Mouse (Mus musculus) frontal cortex, postnatal 14 days (tissue): ENCODE measurements around the gene Fam53b.

Source experiments
- DNase-seq, 2 experiments: peaks; one replicate each; pipeline ENCODE4 v3.0.0; 2022; ENCODE audit warnings: low spot score in 2 of 2

The Fam53b gene

DNA sequence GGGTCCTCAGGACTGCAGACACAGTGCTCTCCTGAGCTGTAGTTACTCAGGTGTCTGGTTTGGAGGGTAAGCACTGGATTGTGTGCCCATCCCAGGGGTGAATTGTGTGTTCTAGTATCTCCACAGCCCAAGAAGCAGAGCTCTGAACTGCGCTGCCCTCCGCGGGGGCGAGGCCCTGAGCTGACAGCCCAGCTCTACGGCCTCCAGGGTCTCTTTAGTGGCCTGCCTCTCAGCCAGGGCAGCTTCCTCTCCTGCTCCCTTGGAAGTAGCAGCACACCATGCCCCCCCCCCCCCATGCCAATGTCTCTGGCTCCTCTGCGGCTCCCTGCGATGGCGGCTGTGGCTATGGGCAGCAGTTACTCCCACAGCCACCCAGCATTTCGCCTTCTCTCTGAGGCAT is 102.1 kb downstream of the Fam53b start:
- no peak for DNase-seq

DNA sequence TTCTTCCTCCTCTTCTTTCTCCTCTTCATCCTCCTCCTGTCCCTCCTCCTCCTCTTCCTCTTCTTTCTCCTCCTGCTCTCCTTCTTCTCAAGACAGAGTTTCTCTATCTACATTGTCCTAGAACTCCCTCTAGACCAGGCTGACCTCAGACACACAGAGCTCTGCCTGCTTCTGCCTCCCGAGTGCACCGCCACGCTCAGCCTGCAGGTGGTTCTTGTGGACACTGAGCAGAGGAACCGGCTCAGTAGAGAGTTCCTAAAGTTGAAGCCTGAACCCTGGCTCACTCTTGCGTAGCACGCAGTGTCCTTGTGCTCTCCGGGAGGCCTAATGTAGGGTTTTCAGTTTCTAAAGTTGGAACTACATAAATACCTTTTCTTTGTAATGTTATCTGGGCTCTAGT is 108.6 kb downstream of the Fam53b start:
- no peak for DNase-seq

DNA sequence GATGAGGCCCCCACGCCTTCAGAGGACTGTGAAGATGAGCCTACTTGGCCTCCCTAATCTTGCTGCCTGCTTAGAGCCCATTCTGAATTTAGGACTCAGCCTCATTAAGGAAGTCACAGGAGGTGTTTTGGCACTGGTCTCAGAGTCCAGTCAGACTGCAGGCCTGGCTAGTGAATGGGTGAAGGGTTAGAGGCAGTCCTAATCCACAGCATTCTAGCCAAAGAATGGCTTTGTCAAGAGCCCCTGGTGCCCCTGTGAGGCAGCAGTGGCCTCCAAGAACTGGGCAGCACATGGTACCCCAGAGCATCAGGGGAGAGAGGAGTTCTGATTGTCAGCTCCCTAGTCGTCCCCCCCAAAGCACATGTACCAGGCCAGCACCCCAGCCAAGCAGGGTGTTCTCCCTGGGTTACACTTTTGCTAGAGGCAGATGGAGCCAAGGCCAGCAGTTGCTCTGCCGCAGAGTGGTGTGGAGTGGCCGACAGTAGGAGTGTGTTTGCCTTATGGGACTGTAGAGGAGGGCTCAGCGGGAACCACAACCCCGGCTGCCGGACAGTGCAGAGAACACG is 109.3 kb downstream of the Fam53b start:
- no peak for DNase-seq

DNA sequence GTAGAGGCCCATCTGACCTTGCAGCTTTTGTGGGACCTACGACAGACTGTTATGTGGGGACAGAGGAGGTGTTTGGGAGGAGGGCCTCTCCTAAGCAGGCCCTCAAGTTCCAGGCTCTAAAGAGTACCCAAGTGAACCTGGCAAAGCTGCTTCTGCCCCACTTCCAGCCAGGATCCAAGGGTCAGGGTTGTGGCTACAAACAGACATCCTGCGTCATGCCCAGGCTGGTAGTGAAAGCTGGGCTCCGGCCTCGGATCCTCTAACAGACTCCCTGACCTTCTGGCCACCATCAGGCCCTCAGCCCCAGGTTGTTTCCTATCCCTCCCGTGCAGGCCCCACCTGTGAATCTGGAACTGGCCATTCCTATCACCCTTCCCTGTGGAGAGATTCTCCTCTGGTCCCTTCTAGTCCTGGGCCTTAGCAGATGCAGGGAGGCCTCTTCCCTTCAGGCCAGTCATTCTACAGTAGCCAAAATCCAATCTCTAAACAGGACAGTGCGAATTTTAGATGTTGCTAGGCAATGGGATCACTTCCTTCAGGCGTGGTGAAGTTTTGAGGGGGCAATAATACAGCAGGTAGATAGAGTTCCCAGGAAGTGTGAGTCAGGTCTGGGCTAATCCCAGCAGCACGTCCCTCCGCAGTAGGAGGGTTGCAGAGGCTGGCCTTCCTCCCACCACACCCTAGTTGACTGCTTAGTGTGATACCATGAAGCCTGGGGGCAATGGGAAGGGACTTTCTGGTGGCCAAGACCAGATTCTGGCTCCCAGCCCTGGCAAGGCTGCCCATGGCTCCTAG is 110.0 kb downstream of the Fam53b start:
- no peak for DNase-seq

DNA sequence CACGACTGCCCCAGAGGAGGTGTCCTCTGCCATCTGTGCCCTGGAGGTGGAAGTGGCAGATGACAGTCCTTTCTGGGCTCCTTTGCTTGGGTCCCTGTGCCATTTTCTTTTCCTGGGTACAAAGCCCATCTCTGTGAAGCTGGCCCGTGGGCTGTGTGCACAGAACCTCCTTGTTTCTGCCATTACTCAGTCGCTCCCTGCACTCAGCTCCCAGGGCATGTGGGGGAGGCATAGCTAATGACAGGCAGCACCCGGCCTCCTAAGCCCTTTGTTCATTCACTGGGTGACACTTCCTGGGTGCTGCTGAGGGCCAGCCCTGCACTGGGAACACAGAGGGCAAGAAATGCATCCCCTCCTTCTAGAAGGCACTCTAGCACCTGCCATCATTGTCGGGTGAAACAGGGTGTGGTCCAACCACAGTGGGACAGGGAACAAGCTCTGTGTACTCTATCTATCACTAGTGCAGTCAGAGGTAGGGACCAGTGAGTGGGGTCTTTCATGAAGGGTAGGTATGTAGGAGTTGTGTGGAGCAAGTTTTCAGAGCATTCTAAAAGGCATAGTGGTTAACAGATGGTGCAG is 111.1 kb downstream of the Fam53b start:
- DNase-seq = no peak

DNA sequence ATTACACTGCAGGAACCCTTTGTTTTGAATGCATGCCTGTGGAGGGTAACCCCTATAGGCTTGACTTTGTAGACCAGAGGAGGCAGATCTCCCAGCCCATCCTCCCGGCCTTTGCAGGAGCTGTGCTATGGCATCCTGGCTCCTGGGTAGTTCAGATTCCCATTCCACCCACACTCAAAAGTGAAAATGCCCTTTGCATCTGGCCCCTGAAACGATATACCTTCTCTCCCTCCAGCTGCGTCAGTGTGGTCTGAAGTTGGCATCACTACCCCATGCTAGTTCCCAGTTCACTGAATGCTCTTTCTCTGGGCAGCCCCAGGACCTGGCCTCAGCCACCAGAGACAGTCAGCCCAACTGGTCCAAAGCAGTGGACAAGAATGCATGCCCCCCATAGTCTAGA is 111.7 kb downstream of the Fam53b start:
- DNase-seq = no peak

DNA sequence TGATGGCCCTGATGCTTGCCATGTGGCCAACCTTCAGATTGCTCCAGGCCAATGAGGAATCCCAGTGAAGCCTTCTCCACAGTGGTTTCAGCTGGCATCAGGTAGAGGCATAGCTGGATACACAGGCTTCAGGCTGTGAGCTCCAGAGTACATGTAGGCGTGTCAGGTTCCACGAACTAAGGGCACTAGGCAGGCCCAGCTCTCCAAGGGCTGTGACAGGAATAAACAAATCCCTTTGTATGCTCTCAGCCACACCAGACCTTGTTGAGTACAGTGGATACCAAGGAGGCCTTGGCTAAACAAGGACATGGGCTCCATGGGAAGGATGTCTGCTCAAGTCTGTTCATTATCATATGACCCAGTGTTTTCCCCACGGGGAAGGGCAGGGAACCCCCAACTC is 112.3 kb downstream of the Fam53b start:
- no peak for DNase-seq

- no peak for DNase-seq
Measured at GRCm38 (mm10) chr7:132700107-132700506, 113.6 kb downstream of the Fam53b start.

GRCm38 (mm10) chr7:132699639-132700038 is 114.0 kb downstream of the Fam53b start:
- no peak for DNase-seq

DNA sequence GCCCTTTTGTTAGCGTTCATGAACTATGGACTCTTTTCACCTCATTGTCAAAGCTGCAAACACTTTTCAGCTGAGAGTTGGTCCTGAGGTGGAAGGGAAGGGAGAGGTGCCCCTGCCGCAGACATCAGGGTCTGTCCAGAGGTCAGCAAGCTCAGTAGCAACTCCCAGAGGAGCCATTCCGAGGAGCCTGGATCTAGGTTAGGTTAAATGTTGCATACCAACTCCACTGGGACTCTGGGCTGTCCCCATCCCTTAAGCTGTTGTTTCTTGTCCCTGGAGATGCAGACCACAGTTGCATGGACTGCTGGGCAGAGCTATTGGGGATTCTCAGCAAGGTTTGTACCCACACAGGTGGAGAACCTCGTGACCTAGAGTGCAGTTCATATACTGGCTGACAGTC is 114.5 kb downstream of the Fam53b start:
- no peak for DNase-seq

DNA sequence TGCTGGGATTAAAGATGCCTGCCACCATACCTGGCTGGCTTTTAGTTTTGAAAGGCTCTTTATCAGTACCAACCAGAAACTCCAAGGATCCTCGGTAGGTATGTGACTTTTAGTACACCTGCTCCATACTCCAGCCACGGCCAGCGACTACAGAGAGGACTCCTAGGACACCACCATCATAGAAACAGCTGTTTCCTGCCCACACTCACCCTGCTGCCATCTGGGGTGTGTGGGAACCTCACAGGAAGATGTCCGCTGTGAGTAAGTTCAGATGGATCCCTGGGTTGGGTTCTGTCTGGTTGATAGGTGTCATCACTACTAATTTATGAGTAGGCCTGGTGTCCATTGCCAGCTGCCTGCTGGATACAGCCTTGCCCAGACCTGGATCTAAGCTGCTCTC is 114.9 kb downstream of the Fam53b start:
- no peak for DNase-seq

DNA sequence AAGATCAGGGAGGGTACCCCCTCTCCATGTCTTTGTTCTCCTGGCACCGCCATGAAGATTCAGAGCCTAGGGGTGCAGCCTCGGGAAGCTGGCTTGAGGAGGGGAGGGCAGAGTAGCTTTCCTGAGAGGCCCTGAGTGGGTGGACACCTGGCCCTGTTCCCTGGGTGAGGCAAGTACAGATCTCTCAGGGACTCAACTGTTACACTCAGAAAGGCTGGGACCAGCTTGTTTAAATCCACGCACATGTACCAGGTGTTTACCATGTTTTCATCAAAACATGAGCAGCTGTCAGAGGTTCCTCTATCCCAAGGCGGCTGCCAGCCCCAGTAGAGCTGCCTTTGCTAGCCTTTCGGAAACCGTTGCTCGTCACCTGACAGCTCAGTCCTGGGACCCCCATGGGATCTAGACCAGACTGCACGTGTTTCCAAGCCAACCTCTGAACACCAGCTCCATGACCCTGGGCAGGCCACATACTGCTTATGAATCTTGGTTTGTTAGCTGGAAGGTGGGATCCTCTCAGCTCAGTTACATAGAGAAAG is 116.4 kb downstream of the Fam53b start:
- no peak for DNase-seq

DNA sequence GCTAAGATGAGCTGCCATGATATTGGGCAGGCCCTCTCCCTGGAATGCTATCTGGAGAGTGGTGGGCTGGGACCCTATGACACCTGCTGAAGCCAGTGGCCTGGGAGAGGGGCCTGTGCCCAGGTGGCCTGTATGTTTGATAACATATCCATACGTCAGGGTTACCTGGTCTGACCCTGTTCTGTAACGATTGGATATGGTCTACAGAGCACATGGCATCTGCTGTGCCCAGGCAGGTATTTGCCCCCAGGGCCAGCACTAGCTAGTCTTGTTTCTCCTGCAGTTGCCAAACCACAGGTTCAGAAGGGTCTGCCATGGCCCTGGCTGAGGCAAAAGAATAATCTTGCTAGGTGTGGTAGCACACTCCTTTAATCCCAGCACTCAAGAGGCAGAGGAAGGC is 120.1 kb downstream of the Fam53b start:
- DNase-seq = no peak

- DNase-seq = no peak
Measured at GRCm38 (mm10) chr7:132692719-132693118, 121.0 kb downstream of the Fam53b start.

GRCm38 (mm10) chr7:132690716-132691472 is 122.8 kb downstream of the Fam53b start:
- no peak for DNase-seq

DNA sequence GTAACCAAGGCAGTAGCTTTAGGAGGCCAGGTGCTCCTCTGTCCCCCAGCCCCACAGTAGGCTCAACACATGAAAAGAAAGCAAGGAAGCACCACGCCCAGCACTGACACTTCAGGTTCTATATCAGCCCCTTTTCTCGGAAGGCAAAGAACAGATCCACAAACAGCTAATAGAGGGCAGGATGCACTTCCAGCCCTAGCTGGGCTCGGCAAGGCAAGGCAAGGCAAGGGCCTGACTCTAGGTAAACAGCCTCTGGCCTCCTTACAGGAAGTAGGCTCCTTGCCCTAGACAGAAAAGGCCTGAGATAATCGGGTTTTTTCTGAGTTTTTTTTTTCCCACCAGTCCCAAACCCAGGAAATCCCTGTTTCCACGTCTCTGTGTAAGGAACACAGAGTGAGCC is 124.0 kb downstream of the Fam53b start:
- DNase-seq = no peak

GRCm38 (mm10) chr7:132688721-132689120 is 125.0 kb downstream of the Fam53b start:
- DNase-seq = no peak

GRCm38 (mm10) chr7:132687897-132688296 is 125.8 kb downstream of the Fam53b start:
- no peak for DNase-seq

DNA sequence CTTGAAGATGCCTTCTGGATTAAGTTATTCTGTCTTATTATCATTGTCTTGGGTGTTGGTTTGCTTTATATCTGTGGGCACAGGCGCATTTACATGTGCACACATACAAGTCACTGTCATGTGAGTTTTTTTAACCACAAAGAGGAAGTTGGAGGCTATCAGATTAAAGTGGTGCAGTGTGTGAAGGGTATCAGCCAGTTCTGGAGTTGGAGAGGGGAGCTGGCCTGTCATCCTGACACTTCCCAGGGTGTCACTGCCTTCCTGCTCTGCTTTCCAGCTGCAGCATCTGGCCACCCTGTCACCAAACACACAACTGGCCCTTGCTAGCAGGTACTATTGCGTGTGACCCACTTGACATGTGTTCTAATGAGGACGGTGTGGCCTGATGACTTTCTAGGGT is 127.2 kb downstream of the Fam53b start:
- no peak for DNase-seq

- no peak for DNase-seq
Measured at GRCm38 (mm10) chr7:132683923-132684322, 129.8 kb downstream of the Fam53b start.

GRCm38 (mm10) chr7:132682901-132683300 is 130.8 kb downstream of the Fam53b start:
- DNase-seq = no peak

- DNase-seq = no peak
Measured at GRCm38 (mm10) chr7:132682336-132682735, 131.3 kb downstream of the Fam53b start.
